Mouse (Mus musculus) left cerebral cortex, adult 18-20 months (tissue): Measurements from ENCODE around the gene Itgb3. TPM values are rescaled to one million over a fixed set of nuclear protein-coding genes. Genes with fewer than 3 reads are reported as not detected.
"Not testable (repeated sequence)": the region's sequence is repeated elsewhere in the genome, so short reads cannot be mapped to it uniquely, and the experiment has no call there.

Experiments used
- DNase-seq, 2 experiments: peaks; one replicate each; pipeline ENCODE4 v3.0.0; 2021 to 2022; ENCODE audit warnings: low spot score in 2 of 2, mixed read lengths in 1 of 2
- long read RNA-seq, 2 experiments: library from polyadenylated mRNA; stranded (forward); transcript quantifications; one replicate each; pipeline ENCODE4 v2.0.0; 2021
- total RNA-seq, 2 experiments: library from RNA; stranded (reverse); gene quantifications; 2 replicates each; pipeline ENCODE4 v1.2.3; 2021

Gene Itgb3
- total RNA-seq, result 1 to 10 TPM; 2.5 to 2.6 TPM
- long read RNA-seq, experiment 1, partial matches to known transcripts, result 3 of 4 reads
- long read RNA-seq, experiment 1, other reads (novel, unspliced or antisense), result 1 of 4 reads
- long read RNA-seq, experiment 2, result 0 reads

DNA sequence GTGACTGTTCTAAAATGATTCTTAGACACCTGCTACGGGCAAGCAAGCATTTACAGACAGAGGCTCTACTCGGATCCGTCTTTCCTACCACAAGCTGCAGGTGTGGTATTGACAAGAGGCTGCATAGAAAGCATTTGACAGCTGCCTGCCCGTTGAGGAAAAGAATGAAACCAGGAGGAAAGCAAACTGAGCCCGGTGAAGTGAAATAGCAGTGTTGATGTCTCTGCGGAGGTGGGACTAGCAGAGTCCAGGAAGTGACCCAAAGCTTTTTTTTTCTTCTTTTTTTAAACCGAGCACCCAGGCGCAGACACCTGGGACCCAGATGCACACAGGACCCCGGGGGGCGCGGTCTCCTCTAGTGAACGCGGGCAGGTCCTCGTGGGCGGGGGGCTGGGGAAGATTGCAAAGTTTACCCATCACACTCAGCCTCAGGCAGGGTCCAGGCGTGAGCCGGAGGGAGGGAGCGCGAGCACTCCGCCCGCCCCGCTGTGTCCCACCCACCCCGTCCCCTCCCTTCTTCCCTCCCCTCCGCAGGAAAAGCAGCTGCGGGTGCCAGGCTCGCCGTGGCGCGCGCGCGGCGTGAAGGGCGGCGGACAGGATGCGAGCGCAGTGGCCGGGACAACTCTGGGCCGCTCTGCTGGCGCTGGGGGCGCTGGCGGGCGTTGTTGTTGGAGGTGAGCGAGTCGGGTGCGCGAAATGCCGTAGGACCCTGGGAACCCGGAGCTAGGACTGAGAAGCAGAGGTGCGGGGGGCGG, at the start of gene Itgb3:
TSS of gene Itgb3 (plus strand) at position 510 of the 755 bp plus-strand sequence.
- DNase-seq, result peak; percentile 66 to 70

DNA sequence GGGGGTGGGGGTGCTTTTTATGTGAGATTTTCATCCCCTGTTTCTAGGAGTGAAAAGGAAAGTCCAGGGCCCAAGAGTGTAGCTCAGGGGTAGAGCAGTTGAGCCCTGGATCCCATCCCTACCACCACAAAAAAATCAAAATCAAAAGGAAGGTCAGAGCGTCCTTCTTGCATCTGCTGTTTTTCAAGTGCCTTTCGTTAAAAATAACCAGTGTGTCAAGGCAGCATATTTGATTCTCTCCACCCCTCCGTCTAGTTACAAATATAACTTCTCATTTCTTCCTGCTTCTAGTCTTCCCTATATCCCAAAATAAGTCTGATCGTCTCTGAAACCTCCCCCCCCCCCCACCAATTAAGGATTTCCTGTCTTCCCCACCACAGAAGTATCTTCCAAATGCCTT, 49.7 kb upstream of the Itgb3 start:
- DNase-seq, result no peak

DNA sequence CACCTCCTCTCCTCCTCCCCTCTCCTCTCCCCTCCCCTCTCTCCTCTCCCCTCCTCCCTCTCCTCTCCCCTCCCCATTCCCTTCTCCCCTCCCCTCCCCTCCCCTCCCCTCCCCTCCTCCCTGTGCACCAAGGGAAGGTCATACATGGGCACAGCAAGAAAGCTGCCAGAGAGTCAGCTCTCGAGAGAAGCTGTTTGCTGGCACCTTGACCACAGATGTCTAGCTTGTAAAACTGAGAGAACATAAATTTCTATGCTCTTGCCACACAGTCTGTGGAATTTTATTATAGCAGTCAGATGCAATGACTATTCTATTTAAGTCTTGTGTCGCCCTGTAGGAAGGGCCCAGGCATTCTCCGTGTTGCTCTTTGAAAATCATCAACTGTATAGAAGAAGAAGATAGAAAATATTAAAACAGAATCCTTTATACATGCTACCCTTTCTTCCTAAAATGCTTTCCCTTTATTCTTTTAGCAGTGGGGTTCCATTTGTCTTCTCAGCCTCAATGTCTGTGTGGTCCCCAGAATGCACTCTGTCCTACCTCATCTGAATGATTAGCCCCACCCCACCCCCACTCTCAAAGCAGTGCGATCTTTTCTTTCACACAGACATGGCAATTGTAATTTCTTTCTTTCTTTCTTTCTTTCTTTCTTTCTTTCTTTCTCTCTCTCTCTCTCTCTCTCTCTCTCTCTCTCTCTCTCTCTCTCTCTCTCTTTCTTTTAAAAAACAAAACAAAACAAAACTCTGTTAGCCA, 49.0 kb upstream of the Itgb3 start:
- DNase-seq, result no peak

DNA sequence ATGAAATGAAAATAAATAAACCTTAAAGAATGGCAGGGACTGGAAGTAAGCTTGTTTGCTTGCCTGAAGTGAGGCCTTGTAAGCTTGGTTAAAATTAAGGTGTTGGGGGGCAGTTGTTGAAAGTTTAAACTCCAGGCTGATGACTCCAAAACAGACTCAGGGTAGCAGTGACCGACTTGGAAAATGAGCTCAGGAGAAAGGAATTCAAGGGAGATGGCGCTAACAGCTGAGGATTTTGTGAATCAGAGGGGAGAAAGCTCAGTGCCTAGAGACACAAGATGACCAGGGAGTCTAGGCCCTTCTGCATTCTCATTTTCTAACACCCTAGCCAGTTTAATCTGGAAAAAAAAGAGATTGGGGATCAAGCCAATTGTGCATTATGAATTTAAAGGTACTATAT, 46.8 kb upstream of the Itgb3 start:
- DNase-seq, result no peak

DNA sequence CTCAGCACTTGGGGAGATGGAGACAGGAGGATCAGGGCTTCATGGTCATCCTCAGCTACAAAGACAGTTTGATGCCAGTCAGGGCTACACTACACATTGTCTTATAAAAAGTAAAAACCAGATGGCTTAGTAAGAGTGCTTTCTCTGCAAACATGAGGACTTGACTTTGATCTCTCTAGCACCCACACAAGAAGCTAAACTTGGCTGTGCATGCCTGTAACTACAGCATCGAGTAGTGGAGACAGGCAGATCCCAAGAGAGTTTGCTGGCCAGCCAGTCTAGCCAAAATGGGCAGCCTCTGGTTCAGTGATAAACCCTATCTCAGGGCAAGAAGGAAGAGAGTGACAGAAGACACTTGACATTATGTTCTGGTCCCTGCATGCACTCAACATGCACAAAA, 44.3 kb upstream of the Itgb3 start:
- DNase-seq, result peak in 1 of 2 experiments; percentile 42

DNA sequence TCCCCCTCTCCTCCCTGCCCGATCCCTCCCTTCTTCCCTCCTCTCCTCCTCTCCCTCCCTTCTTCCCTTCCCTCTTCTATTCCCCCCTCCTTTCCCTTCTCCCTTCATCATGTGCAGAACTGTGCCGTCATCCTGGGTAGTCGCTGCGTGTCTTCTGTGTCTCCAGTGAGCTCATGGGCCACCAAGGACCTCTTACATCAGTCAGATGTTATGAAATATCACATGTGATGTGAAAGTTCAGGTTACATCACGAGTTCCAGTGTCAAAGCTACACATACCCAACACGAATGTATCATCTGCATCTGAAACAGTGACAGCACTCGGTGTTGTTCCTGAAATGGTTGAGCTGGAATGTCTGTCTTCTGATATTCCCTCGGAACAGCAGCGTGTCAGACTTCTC, 42.6 kb upstream of the Itgb3 start:
- DNase-seq, result no peak

DNA sequence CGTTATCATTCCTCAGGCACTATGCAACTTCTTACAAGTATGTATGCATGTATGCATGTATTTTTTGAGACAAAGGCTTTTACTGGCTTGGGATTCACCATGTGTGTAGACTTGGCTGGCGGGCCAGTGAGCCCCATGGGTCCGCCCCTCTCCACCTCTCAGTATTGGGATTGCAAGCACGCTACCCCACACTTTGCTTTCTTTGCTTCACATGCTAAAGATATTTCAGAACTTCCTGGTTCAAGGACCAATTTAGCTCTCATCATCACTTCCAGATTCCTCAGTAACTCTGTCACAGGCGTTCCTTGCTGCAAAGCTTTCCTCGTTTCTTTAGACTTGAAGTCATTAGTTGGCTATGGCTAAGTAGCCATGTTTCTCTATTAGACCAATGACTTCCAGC, 41.7 kb upstream of the Itgb3 start:
- no peak for DNase-seq

DNA sequence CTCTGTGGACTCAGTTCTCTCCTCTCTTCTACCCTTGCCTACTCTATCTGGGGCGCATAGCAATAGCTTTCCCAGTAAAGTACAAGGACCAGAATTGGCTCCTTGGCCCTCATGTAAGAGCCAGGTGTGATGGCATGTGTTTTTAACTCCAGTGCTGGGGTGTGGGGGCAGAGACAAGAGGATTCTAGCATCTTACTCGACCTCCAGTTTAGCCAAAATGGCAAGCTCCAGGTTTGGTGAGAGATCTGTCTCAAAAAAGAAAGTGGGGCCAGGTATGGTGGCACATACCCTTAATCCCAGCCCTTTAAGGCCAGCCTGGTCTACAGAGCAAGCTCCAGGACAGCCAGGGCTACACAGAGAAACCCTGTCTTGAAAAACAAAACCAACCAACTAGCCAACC, 41.0 kb upstream of the Itgb3 start:
- DNase-seq, result no peak

DNA sequence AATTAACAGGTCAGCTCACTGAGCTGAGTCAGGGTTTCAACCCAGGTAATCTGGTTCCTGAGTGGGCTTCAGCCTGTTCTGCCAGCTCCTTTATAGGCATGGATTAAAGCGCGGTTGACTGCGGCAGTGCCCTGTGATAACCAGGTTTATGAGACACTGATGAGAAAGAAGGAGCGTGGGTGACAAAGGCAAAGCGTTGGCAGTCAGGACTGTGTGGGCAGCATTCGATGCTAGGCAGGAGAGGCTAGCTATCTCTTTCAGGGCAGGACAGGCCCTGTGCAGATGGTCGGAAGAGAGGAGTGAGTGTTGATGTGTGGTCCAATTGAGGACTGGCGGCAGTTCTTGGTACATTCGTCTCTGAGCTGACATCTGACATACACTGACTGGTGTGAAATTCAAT, 40.1 kb upstream of the Itgb3 start:
- peak in 1 of 2 experiments; percentile 42 for DNase-seq

DNA sequence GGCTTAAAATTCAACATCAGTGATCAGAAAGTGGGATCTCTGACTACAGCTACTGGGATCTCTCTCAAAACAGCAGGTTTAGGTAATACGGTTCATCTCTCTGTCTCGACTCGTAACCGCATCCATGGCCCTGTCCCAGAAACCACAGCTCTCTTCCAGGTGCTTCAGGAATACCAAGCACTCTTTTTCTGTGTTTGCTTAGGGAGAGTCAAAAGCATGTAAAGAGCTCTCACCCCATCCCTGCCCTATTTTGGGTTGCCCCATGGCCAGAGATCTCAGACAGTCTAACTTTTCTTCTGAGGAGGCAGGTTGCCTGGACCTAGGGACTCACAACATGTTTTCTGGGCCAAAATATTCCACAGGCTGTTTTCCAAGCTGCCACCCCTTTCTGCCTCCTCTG, 39.5 kb upstream of the Itgb3 start:
- DNase-seq, result no peak

DNA sequence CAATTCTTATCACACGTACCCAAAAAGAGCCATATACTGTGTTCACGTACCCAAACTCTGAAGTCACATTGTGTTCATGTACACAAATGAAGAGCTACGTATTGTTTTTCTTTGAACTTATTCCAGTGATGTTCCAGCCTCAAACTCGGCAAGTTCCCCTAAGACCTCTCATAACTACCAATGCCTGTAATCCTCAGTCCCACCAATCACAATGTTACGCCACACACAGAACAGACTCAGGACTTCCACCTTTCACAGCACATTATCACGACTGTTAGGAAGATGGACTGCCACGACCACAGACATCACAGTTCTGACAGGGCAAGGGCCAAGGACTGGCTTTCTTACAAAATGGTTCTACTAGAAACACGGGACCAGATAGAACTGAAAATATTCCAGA, 37.3 kb upstream of the Itgb3 start:
- DNase-seq, result not testable (repeated sequence)

DNA sequence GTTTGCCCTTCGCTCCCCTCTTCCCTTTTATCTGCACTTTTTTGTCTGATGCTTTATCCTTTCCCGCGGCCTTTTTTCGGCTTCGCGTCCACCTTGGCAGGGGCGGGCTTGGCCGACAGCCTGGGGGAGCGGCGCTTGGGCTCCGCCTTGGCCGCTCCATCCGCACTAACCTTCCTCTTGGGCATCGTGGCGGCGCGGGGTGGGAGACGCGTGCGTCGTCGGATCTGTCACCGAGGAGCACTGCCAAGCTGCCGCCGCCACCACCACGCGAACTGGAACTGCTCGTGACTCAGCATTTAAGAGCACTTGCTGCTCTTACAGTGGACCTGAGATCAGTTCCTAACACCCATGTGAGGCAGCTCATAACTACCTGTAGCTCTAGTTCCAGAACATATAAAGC, 36.4 kb upstream of the Itgb3 start:
- peak; percentile 51 to 68 for DNase-seq

DNA sequence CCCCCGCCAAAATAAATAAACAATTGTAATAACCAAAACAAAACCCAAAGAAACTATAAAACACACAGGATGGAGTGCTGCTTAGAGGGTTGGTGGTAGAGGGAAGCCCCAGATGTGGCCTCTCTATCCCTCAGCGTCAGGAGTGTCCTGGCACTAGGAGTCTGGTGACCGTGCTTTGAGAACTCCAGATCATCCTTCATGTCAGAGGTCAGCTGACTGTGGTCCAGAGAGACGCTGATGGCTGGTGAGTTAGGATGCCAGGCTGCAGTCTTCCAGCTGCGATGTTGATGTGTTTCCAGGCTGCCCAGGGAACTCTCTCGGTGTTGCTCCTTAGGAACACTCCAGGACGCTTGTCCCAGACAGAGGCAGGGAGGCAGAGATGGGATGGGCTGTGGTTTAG, 35.7 kb upstream of the Itgb3 start:
- DNase-seq, result no peak

DNA sequence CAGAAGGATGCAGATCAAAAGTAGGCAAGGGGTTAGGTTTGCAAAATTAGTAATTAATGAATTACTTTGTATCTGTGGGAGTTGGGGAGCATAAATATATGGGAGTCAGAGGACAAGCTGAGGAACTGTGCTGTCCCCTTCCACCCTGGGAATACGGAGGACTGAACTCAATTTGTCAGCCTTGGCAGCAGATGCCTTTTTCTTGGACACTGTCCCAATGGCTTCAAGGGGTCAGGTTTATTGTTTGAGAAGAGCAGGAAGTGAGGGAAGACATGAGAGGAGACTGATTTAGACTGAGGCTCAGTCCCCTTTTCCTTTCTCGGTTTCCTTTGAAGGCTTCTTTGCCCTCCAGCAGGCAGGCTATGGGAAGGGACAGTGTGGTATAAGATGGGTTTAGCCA, 35.2 kb upstream of the Itgb3 start:
- no peak for DNase-seq

DNA sequence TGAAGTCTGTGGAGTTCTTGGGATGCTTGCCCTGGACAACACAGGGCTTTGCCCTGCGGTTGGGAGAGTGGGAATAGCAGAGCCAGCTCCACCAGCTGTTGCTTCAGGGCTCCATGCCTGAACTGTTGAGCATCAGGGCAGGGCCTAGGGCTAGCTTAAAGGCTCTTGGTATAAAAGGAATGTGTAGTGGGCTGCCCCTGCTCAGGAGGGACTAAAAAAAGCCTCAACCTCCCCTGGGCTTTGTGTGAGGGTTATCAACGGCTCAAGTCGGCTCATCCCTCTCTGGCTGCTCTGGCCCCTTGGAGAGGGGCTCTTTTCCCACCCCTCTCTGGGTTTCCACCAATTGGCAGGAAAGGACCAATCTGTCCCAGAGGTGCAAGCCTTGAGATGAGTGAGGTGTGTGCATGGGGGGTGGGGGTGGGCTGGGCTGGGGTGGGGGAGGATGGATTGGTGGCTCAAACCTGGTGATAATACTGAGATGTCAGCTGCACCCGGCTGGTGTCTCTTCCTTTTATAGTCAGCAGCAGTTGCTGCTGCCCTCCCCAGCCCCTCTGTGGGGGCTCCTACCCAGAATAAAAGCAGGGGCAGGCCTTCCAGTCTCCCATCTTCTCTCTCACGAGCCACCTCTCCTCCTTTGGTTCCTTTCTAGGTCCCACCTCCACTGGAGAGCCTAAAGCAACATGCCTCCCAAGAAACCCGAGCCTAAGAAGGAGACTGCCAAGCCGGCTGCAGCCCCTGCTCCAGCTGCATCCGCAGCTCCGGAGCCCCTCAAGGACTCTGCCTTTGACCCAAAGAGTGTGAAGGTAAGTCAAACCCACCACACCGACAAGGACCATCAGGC, 30.8 kb upstream of the Itgb3 start:
- no peak for DNase-seq

DNA sequence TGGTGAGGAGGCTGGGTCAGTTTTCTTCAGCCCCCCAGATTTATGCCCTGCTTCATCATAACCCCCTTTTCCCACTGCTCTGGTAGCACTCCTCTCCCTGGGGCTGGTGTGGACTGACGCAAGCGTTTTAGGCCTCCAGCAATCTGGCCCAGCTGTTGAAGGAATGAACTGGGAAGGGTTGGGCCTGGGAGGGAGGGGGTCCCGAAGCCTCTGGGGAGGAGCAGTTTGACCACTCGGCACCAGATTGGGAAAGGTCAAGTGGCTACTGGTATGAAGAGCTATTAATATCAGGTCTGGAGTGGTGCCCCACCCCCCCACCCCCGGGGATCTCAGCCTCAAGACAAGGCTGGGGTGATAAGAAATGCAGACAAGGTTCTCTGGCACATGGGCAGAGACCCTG, 29.7 kb upstream of the Itgb3 start:
- DNase-seq, result no peak

DNA sequence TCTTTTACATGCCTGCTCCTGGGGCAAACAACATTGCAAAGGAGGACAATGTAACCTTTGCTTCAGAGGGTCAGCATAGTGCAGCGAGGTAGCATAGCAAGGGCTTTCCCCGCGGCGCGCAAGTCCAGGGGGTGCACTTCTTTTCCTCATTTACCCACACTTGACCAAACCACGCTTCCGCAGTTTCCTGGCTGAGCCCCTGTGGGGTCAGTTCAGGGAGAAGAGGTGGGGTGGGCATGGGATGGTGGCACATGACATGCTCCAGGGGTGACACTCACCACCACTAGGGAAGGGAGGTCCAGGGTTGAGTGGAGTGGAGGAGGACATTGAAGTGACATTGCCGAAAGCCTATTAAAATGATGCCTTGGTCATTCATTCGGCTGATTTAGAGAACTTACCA, 28.7 kb upstream of the Itgb3 start:
- DNase-seq, result no peak

DNA sequence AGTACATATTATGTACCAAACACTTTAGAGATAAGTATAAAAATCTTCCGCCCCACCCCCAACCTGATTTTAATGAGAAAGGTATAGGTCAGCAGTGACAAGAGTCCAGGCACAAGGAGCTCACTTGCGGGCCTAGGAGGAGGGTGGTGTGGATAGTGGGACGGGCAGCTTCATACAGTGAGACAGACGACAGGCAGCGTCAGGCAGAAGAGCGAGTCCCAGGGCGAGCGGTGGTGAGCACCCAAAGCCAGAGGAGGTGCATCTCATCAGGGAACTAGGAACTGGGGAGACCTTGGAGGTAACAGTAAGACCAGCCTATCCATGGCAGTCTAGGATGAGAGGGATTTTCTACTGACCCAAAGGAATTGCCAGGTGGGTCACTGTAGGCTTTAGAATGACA, 28.2 kb upstream of the Itgb3 start:
- DNase-seq, result no peak

DNA sequence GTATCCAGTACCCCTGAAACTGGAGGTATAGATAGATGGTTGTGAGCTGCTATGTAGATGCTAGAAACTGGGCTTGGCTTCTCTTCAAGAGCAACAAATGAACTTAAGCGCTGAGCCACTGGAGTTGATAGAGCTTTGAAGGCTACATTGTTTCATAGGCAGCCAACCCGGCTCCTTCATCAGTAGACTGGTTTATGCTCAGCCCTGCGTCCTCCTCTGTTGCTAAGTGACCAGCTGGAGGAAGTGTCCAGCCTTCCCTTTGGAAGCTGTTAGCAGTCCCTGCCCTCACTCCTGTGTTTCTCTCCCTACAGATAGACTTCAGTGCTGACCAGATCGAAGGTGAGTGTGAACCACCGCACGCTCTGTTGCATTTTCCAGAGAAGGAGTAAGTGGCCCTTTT, 27.7 kb upstream of the Itgb3 start:
- no peak for DNase-seq

DNA sequence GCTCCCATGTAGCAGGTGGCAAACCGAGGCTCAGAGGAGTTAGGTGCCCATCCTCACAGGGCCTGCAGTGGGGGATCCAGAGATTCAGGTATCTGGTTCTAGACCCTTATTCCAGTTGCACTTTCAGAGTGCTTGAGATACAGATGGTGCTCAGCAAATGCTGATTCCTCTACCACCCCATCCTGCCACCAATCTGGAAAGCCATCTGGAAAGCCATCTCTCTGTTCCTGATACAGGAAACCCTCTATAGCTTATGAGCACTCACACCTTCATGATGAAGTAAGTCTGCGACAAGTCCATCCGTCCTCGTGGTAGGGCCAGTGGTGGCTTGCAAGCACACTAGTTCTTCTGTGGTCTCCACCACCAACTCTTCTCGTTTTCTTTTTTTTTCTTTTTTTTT, 27.2 kb upstream of the Itgb3 start:
- DNase-seq, result no peak

DNA sequence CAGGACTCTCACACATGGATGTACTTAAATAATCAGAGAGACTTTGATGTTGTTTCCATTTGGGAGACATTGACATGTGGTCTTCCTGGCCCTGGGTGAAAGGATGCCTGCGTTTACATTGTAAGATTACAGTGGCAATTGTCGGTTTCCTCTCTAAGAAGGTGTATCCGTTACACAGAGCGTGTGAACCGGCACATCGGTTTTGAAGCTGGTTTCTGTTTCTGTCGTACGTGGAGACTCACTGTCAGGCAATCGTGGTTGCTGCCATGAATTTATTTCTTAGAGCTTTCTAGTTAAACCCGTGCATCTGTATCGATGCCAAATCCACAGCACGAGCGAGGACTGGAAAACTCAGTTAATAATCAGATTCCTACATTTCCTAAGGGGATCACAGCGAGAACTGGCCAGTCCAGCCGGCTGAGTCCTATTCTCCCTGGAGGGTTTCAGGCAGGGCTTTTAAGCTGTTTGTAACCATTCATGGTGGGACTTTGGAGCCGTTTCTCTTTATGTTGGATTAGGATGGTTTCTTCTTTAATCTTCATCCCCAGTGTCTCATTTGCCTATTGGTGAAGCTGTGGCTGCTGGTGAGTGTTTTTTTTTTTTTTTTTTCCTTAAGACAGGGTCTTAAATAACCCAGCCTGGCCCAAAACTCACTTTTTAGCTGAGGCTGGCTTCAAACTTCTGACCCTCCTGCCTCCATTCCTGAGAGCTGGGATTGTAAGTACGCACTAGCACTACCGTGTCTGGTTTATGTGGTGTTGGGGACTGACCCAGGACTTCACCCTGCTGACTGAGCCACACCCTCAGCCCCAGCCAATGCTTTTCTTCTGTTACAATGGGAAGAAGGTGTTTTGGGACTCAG, 26.1 kb upstream of the Itgb3 start:
- no peak for DNase-seq
